Mouse (Mus musculus): ENCODE results near the gene Ank3.

DNA sequence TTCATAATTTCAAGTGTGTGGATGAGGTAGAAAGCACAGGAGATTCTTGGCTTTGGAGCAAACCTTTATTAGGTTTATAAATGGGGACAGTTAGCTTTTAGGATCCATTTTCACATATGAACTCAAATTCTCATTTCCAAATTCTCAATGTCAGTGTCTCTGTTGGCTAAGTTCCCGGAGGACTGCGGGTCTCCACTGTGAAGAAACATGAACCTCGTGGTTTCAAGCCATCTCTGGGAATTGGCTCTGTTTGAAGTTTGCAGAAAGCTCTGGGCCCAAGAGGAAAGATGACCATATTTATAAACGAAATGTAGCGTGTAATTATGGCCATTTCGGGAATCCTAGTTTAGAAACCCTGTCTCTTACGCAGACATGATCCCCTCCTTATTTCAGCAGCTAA, 32.5 kb downstream of the Ank3 start:
- no peak for TF ChIP-seq CTCF (IDR thresholded peaks at IDR 0.05 in 2 of 3, conservative IDR thresholded peaks at IDR 0.05 in 1 of 3; ENCODE audit: control insufficient read depth in 1 of 3, insufficient read depth in 1 of 3, low read depth in 2 of 3, low read length in 3 of 3, poor library complexity in 1 of 3, severe bottlenecking in 1 of 3)
- no peak for TF ChIP-seq TAL1 (IDR thresholded peaks at IDR 0.05; ENCODE audit: low read length)
- TF ChIP-seq POLR2AphosphoS2 (IDR thresholded peaks at IDR 0.05; ENCODE audit: low read length): no peak

Data from MEL (cell line).